Mouse (Mus musculus) cerebellum, adult 11 months (tissue): ENCODE measurements around the gene Upk2.

Experiments used
- DNase-seq: peaks from one replicate; pipeline ENCODE4 v3.0.0; 2022

Upk2 gene

DNA sequence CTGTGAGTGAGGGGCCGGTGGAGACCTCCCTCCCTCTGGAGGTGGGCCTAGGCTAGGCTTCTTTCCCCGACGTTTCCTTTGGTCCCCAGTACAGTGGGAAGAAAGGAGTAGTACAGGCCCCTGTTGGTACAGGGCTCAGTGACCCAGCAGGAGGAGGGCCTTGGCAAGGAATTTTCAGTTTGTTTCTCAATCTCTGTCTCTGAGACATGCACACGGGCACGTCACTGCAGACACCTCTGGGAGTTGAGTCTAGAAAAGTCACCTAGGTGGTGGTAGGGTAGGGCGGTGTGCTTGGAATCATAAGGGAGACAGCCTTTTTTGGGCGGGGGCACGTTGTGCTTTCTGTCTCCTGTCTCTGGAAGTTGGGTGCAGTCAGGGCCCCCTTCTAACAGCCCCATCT, 33.6 kb upstream of the Upk2 start:
- no peak for DNase-seq

DNA sequence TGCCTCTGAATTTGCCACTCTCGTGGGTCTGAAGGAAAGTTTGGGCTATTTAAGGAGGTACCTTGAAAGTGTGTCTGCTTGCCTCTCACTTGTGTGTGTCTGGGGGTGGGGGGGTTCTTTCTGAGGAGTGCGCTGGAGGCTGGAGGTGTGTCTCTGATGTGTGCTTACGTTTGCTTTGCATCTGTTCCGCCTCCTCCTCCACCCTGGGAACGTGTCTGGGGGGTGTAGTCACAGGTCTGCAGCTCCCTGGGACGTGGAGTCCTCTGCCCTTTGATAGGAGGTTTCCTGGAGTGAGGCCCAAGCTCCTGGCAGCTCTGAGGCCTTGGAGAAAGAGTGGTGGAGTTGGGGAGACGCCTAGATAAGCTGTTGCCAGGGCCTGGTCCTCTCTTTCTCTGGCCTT, 32.7 kb upstream of the Upk2 start:
- DNase-seq: no peak

DNA sequence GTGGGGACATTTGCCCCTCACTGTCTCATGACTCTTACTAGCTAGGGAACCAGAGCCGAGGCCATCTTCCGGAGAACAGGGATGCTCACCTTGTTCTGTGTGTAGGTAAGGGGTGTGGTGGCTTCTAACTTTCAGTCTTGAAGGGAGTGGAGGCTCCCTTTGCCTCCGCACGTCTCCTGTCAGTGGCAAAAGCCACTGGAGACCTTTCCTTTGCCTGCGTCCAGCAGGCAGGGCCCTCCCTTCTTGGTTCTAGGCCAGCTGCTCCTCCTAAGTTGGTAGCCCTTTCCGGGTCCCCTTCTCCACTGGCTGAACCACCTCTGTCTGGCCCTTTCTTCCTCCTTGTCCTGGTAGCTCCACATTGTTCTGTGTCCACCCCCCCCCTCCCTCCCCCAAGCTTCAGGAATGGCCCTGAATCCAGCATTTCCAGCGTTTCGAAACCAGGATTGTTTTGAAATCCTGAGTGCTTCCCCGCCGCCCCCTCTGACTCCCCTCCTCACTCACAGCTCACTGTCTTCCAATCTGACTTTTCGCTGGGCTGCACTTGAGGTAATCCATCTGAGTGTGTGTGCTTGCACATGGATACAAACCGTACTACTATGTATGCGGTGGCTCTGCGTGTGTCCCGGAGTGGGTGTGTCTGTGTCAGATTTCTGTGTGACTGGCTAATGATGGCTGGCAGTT, 32.1 kb upstream of the Upk2 start:
- DNase-seq: no peak

GRCm38 (mm10) chr9:44486335-44486734, 31.6 kb upstream of the Upk2 start:
- no peak for DNase-seq

GRCm38 (mm10) chr9:44485516-44486161, 30.9 kb upstream of the Upk2 start:
- no peak for DNase-seq

- DNase-seq: no peak
Observed at GRCm38 (mm10) chr9:44485105-44485515, 30.3 kb upstream of the Upk2 start.

DNA sequence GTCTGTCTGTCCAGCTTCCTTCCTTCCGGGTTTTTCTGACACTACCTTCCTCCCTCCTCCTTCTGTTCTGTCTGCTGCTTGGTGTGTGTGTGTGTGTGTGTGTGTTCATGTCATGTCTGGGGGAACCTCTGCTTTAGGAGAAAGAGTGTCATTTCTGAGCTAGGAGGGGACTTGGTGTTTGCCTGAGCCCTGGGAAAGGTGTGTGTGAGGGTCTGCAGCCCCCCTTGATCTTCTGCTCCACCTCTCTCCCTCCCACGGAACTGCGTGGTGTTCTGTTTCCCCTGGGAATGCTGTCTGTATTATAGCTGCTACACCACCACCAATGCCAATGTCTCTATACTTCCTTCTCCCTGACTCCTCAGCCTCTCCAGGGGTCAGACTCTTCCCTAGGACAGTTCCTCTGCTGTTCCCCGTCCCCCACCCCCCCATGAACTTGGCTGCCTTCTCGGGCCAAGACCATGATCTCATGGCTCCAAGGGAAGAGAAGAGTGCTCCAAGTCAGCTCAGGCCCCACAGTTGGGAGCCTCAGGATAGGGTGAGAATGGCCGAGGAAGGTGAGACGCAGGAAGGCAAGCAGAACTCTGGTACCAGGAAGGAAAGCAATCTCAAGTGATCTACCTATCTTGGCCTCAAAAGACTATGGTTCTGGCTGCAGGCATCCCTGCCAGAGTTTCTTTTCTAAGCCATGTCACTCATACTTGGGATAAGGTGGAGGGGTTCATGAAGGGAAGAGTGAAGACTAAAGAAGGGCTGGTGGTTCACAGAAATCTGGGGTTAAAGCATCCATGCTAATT, 29.7 kb upstream of the Upk2 start:
- DNase-seq: no peak

DNA sequence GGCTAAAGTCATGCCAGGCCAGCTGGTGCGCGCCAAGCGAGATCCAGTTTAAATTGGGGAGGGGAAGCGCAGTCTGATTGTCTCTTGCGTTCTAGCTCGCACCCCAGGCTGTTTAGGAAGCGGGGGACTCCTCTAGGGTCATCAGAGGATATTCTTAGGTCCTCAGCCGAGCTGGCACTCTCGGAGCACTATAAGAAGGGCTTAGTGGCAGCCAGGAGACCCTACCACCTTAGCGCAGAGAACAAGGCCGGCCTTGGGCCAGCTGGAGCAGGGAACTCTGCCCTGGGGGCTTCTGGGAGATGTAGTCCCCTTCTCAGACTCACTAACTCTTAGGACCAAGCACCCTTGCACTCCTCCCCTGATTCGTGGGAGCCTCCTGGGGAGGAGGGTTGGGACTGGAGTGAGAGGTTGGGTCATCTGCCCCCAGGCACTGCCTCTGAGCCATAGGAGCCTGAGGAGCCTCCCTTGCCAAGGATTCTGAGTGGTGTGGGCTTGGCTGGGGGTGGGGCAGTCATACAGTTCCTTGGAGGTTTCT, 28.8 kb upstream of the Upk2 start:
- DNase-seq: peak; percentile 52

GRCm38 (mm10) chr9:44483041-44483509, 28.3 kb upstream of the Upk2 start:
- no peak for DNase-seq

- DNase-seq: peak; percentile 91
Observed at GRCm38 (mm10) chr9:44482552-44482951, 27.8 kb upstream of the Upk2 start, which contains the start of gene Bcl9l. Gene Bcl9l (plus strand): TSS chr9:44482825.

DNA sequence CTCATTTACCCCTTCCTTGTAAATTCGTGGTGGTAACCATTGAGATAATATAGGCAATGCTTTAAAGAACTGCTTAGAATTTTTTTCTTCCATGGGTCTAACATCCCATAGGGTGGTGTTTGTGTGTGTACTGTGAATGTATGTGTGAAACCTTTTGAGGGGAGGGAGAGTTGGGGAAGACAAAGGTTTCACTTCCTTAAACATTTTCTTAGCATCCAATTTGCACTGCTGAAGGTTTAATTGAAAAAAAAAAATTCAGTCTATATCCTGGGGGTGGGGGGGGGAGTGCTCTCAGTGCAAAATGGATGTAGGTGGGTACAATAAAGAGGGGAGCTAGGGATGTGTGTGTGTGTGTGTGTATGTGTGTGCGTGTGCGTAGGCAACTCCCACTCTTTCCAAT, 27.3 kb upstream of the Upk2 start:
- DNase-seq: no peak

- peak; percentile 87 for DNase-seq
Observed at GRCm38 (mm10) chr9:44479628-44480428, 25.1 kb upstream of the Upk2 start.

DNA sequence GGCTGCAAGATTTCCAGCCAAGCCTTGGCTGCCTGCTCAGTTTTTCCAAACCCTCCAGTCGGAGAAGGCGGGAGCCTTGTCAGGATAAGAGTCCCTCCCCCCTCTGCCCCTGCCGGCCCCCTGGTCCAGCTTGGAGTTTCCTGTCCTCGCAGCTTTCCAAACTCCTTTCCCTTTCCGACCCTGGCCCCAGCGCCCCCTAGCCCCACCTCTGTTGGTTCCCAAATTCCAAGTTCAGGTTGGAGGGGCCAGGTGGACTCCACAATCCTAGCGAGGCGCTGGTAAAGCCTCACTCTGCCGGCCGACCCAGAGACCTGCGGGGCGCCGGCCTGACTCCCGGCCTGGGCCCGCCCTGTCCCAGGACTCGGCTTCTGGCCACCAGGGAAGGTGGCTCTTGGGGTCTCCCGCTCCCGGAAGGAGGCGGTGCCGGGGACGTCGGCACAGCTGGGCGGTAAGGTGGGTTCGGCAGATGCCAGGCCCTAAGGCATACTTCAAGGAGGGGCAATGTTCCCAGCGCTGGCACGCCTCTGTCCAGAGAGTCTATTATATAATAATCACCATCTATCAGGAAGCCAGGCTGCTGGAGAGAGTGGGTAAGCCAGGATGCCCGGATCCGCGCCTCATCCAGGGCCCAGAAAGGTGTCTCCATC, 24.3 kb upstream of the Upk2 start:
- DNase-seq: peak; percentile 77

DNA sequence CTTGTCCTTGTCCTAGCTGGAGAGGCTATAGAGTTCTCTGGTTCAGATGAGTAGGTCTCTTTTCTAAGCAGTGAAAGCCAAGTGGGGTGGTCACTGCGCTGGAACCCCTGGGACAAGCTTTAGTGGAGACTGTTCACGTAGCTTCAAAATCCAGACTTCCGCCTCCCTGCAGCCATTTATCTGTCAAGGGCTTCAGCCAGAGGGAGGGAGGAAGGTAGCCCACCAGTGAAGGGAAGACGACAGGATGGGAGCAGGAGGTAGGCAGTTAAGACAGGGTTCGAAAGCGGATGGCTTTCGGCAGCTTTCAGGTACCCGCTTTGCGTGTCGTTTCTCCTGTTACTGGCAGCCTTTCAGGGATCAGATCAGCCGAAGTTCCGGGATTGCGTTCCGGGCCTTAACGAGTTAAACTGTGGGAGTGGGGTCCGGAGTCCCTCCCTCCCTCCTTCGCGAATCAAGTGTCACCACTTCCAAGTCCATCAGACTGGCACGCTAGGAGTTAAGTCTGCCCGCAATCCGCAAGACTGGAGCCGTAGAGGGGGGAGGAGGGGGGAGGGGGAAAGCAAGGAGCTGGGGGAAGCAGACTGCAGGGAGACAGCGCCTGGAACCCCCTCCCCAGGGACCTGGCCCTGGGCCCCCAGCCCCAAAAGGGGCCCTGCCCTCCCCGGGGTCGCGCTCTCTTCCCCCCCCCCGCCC, 23.6 kb upstream of the Upk2 start:
- peak; percentile 63 for DNase-seq

GRCm38 (mm10) chr9:44477339-44478228, 22.8 kb upstream of the Upk2 start:
- DNase-seq: peak; percentile 67

GRCm38 (mm10) chr9:44475936-44476335, 21.2 kb upstream of the Upk2 start:
- DNase-seq: no peak

DNA sequence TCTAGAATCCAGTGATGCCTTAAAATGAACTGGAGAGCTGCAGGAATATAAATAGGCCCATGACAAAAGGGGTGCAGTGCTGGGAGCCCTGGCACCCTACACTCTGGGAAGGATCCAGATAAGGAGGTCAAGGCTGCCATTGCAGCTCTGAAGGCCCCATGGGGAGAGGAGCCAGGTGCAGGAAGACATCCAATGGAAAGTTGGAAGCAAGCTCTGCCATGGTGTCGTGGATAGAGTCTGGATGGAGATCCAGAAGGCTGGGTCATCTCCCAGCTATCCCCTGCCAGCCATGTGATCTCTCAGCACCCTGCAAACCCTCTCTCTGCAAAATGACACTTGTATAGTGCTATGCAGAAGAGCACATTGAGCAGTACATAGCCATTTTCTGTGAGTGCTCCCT, 19.6 kb upstream of the Upk2 start:
- no peak for DNase-seq

GRCm38 (mm10) chr9:44473184-44473583, 18.4 kb upstream of the Upk2 start:
- no peak for DNase-seq

- DNase-seq: no peak
Observed at GRCm38 (mm10) chr9:44468800-44469199, 14.0 kb upstream of the Upk2 start.

- no peak for DNase-seq
Observed at GRCm38 (mm10) chr9:44468224-44468623, 13.4 kb upstream of the Upk2 start.
